Mouse (Mus musculus) heart, postnatal 36 days (tissue): Measurements from ENCODE around the gene Cryge. TPM values are rescaled to one million over a fixed set of nuclear protein-coding genes. Genes with fewer than 3 reads are reported as not detected.

ENCODE experiments used
- DNase-seq, 2 experiments: peaks; one replicate each; pipeline ENCODE4 v3.0.0; 2021 to 2022
- intact Hi-C: fragments of 180-260 bp; cut with DNase I; formaldehyde crosslinking; loops from one replicate; pipeline ENCODE4 v1.15.1; 2025
- total RNA-seq, 2 experiments: library from RNA; stranded (reverse); gene quantifications; 2 replicates each; pipeline ENCODE4 v1.2.3; 2021

Gene Cryge
- total RNA-seq, 2 experiments from 2014 or later, result not detected

GRCm38 (mm10) chr1:65028206-65028605 lies 22.7 kb downstream of the Cryge start:
- DNase-seq, result no peak
- intact Hi-C loops, result no loop called here

- DNase-seq, result no peak
- intact Hi-C loops, result loop anchor here (5.0 kb wide), 3 partner anchors 95 to 395 kb away; partner anchors contain the start of gene Mettl21a
Measured at GRCm38 (mm10) chr1:65012726-65013125, 38.2 kb downstream of the Cryge start.

GRCm38 (mm10) chr1:65010153-65010552 lies 40.8 kb downstream of the Cryge start:
- DNase-seq, result peak; percentile 53 to 54
- intact Hi-C loops, result loop anchor here (1.0 to 5.0 kb wide), 4 partner anchors 93 to 1351 kb away; partner anchors contain the start of gene Mettl21a

GRCm38 (mm10) chr1:65005575-65005974 lies 45.4 kb downstream of the Cryge start:
- no peak for DNase-seq

GRCm38 (mm10) chr1:65004526-65004925 lies 46.4 kb downstream of the Cryge start:
- intact Hi-C loops, result no loop called here
- DNase-seq, result no peak

More at GRCm38 (mm10) chr1:65005575-65005974, 45.4 kb downstream of the Cryge start:
- intact Hi-C loops, result no loop called here

Other genes starting within 250 kb of the Cryge start
- 1 to 10 TPM; 7.5 to 8.6 TPM for gene Plekhm3, start 94.3 kb downstream of the Cryge start, total RNA-seq
- not detected for gene Akr1cl, start 18.4 kb downstream of the Cryge start, total RNA-seq
- not detected for gene Crygd, start 12.3 kb upstream of the Cryge start, total RNA-seq
- not detected for gene Crygc, start 22.5 kb upstream of the Cryge start, total RNA-seq
- gene Crygb, start 31.1 kb upstream of the Cryge start, total RNA-seq, result not detected
- not detected for gene Cryga, start 52.2 kb upstream of the Cryge start, total RNA-seq
- not detected for gene Gm28845, start 68.4 kb upstream of the Cryge start, total RNA-seq
- gene D630023F18Rik, start 72.1 kb upstream of the Cryge start, total RNA-seq, result not detected
- 100 to 1,000 TPM in 1 of 2 experiments, 10 to 100 TPM in 1; 88.6 to 114 TPM for gene Idh1, start 135.4 kb upstream of the Cryge start, total RNA-seq
- 10 to 100 TPM; 11.4 to 12.4 TPM for gene Pikfyve, start 135.5 kb upstream of the Cryge start, total RNA-seq
- gene Pth2r, start 230.9 kb upstream of the Cryge start, total RNA-seq, result not detected